Mouse (Mus musculus): ENCODE measurements around the gene Fmo5. TPM values are rescaled to one million over a fixed set of nuclear protein-coding genes. Genes with fewer than 3 reads are reported as not detected.

Gene Fmo5
- total and polyA plus RNA-seq, 3 experiments: 0.39 to 0.55 (median 0.40) TPM

DNA sequence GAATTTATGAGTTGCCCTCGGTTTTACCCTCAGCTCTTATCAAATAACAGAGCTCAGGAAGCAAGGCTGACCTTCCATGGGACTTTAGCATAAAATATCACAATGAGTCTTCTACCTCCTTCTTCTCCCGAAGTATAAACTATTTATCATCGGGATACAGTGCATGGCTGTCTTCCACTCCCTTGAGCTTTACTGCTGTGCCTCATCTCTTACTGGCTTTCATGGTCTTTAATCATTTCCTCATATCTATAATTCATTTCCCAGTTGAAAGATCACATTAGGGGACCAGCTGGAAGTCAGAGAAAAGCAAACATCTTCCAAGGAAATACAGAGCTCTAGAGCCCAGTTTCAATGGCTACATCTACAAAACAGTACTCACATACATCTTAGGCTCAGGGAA is 20.4 kb downstream of the Fmo5 start:
- Histone ChIP-seq H3K79me2 (replicated peaks; ENCODE audit: control insufficient read depth, extremely low read depth, insufficient read depth, poor library complexity, severe bottlenecking) (no peaks in the 10 kb centered on the region), H3K9me3 (replicated peaks; ENCODE audit: low read length) (no peaks in the 10 kb centered on the region), H3K4me3 (replicated peaks in 1 of 3; ENCODE audit: low read depth in 2 of 3, low read length in 2 of 3, poor library complexity in 1 of 3) (no peak overlapping the region), H3K9ac (ENCODE audit: insufficient read depth, low read depth) (no peak overlapping the region), H3K4me2 (ENCODE audit: insufficient read depth, low read depth, poor library complexity, severe bottlenecking) (no peak overlapping the region), H3K27ac (ENCODE audit: insufficient read depth, low read depth) (no peak overlapping the region), H3K4me1 (ENCODE audit: control insufficient read depth in 1 of 2, insufficient read depth in 2 of 2) (no peaks in the 10 kb centered on the region), H3K27me3 (replicated peaks) (peaks cover 4% of the 10 kb centered on the region), H3K36me3 (replicated peaks in 1 of 2; ENCODE audit: control insufficient read depth in 1 of 2, insufficient read depth in 1 of 2, low read length in 1 of 2) (no peaks in the 10 kb centered on the region)
- dilution Hi-C loops (cut with MboI; ENCODE audit: extremely low pct_ligation_motif_present, extremely low pct_unique_long_range_greater_than_20kb, low sequenced_read_pairs): no loop called here
- in situ Hi-C loops (cut with MboI; ENCODE audit: low pct_ligation_motif_present, low pct_unique_long_range_greater_than_20kb, low sequenced_read_pairs): no loop called here
- TF ChIP-seq MXI1 (IDR thresholded peaks at IDR 0.05; ENCODE audit: low read depth, low read length) (no peak), SMC3 (IDR thresholded peaks at IDR 0.05; ENCODE audit: low read depth, low read length) (no peak), ZMIZ1 (IDR thresholded peaks at IDR 0.05; ENCODE audit: low read depth, low read length) (no peak), ZKSCAN1 (IDR thresholded peaks at IDR 0.05; ENCODE audit: borderline replicate concordance, low read depth, low read length) (no peak), CHD2 (IDR thresholded peaks at IDR 0.05; ENCODE audit: low read length) (no peak), POLR2AphosphoS2 (IDR thresholded peaks at IDR 0.05; ENCODE audit: low read depth, low read length) (no peak)
- no peak for DNase-seq (ENCODE audit: extremely low read depth)

GRCm38 (mm10) chr3:97649469-97649868 is 20.9 kb downstream of the Fmo5 start:
- no peak overlapping the region for H3K4me2 ChIP-seq (ENCODE audit: insufficient read depth, low read depth, poor library complexity, severe bottlenecking)
- H3K4me3 ChIP-seq (replicated peaks in 1 of 3; ENCODE audit: low read depth in 2 of 3, low read length in 2 of 3, poor library complexity in 1 of 3): no peak overlapping the region
- no peak overlapping the region for H3K9ac ChIP-seq (ENCODE audit: insufficient read depth, low read depth)
- dilution Hi-C loops (cut with MboI; ENCODE audit: extremely low pct_ligation_motif_present, extremely low pct_unique_long_range_greater_than_20kb, low sequenced_read_pairs): no loop called here
- H3K4me1 ChIP-seq (ENCODE audit: control insufficient read depth in 1 of 2, insufficient read depth in 2 of 2): no peaks in the 10 kb centered on the region
- in situ Hi-C loops (cut with MboI; ENCODE audit: low pct_ligation_motif_present, low pct_unique_long_range_greater_than_20kb, low sequenced_read_pairs): no loop called here
- no peaks in the 10 kb centered on the region for H3K36me3 ChIP-seq (replicated peaks in 1 of 2; ENCODE audit: control insufficient read depth in 1 of 2, insufficient read depth in 1 of 2, low read length in 1 of 2)
- H3K27ac ChIP-seq (ENCODE audit: insufficient read depth, low read depth): no peak overlapping the region
- H3K9me3 ChIP-seq (replicated peaks; ENCODE audit: low read length): peaks cover 2% of the 10 kb centered on the region
- DNase-seq (ENCODE audit: extremely low read depth): no peak
- H3K27me3 ChIP-seq (replicated peaks): peaks cover 4% of the 10 kb centered on the region
- no peaks in the 10 kb centered on the region for H3K79me2 ChIP-seq (replicated peaks; ENCODE audit: control insufficient read depth, extremely low read depth, insufficient read depth, poor library complexity, severe bottlenecking)
- no peak for TF ChIP-seq MEF2A (IDR thresholded peaks at IDR 0.05; ENCODE audit: borderline replicate concordance, low read depth, low read length)
- TF ChIP-seq PAX5 (IDR thresholded peaks at IDR 0.05; ENCODE audit: low read length): no peak
- TF ChIP-seq ZKSCAN1 (IDR thresholded peaks at IDR 0.05; ENCODE audit: borderline replicate concordance, low read depth, low read length): no peak
- TF ChIP-seq CHD2 (IDR thresholded peaks at IDR 0.05; ENCODE audit: low read length): no peak
- TF ChIP-seq ZMIZ1 (IDR thresholded peaks at IDR 0.05; ENCODE audit: low read depth, low read length): no peak
- no peak for TF ChIP-seq ELF1 (IDR thresholded peaks at IDR 0.05; ENCODE audit: low read depth, low read length)
- TF ChIP-seq BHLHE40 (IDR thresholded peaks at IDR 0.05; ENCODE audit: low read depth, low read length): no peak
- TF ChIP-seq ZC3H11A (IDR thresholded peaks at IDR 0.05; ENCODE audit: low read depth, low read length): no peak
- no peak for TF ChIP-seq MYC (IDR thresholded peaks at IDR 0.05; ENCODE audit: low read depth, low read length)
- no peak for TF ChIP-seq SMC3 (IDR thresholded peaks at IDR 0.05; ENCODE audit: low read depth, low read length)
- no peak for TF ChIP-seq ETS1 (conservative IDR thresholded peaks at IDR 0.05; ENCODE audit: low read depth, low read length)
- TF ChIP-seq CTCF (conservative IDR thresholded peaks at IDR 0.05 in 1 of 2, IDR thresholded peaks at IDR 0.05 in 1 of 2; ENCODE audit: low read depth in 2 of 2, low read length in 2 of 2): no peak
- TF ChIP-seq GABPA (IDR thresholded peaks at IDR 0.05; ENCODE audit: insufficient replicate concordance, low read depth, low read length): no peak
- TF ChIP-seq SIN3A (IDR thresholded peaks at IDR 0.05; ENCODE audit: low read length): no peak
- TF ChIP-seq TBP (conservative IDR thresholded peaks at IDR 0.05; ENCODE audit: low read depth, low read length): no peak
- TF ChIP-seq ZNF384 (IDR thresholded peaks at IDR 0.05; ENCODE audit: low read depth, low read length): no peak
- TF ChIP-seq NELFE (IDR thresholded peaks at IDR 0.05; ENCODE audit: low read depth, low read length): no peak
- no peak for TF ChIP-seq JUND (conservative IDR thresholded peaks at IDR 0.05; ENCODE audit: low read depth, low read length)
- no peak for TF ChIP-seq CHD1 (IDR thresholded peaks at IDR 0.05; ENCODE audit: low read depth, low read length)
